Mouse (Mus musculus) kidney, adult 18-20 months (tissue): Measurements from ENCODE around the gene Sgms2.

ENCODE experiments used
- DNase-seq: peaks from one replicate; pipeline ENCODE4 v3.0.0; 2021

Sgms2 gene

GRCm38 (mm10) chr3:131491361-131491925 is at the start of gene Sgms2:
Sgms2 (minus strand) TSS chr3:131491411.
- DNase-seq, result no peak

- DNase-seq, result no peak
These were observed 34.0 kb upstream of the Sgms2 start for GRCm38 (mm10) chr3:131525229-131525628.

- peak; percentile 55 for DNase-seq
These were observed 33.6 kb upstream of the Sgms2 start for GRCm38 (mm10) chr3:131524779-131525178.

- DNase-seq, result no peak
These were observed 33.0 kb upstream of the Sgms2 start for GRCm38 (mm10) chr3:131524210-131524609.

- no peak for DNase-seq
These were observed 32.5 kb upstream of the Sgms2 start for GRCm38 (mm10) chr3:131523749-131524148.

- DNase-seq, result no peak
These were observed 31.0 kb upstream of the Sgms2 start for GRCm38 (mm10) chr3:131522243-131522642.

- DNase-seq, result no peak
These were observed 30.0 kb upstream of the Sgms2 start for GRCm38 (mm10) chr3:131521206-131521605.

GRCm38 (mm10) chr3:131517756-131518155 is 26.5 kb upstream of the Sgms2 start:
- DNase-seq, result no peak

GRCm38 (mm10) chr3:131516332-131516999 is 25.3 kb upstream of the Sgms2 start:
- no peak for DNase-seq

GRCm38 (mm10) chr3:131511616-131512015 is 20.4 kb upstream of the Sgms2 start:
- DNase-seq, result no peak

GRCm38 (mm10) chr3:131508024-131508423 is 16.8 kb upstream of the Sgms2 start:
- DNase-seq, result no peak

GRCm38 (mm10) chr3:131504595-131505223 is 13.5 kb upstream of the Sgms2 start:
- DNase-seq, result no peak

- no peak for DNase-seq
These were observed 10.6 kb upstream of the Sgms2 start for GRCm38 (mm10) chr3:131501677-131502370.

GRCm38 (mm10) chr3:131499651-131500050 is 8.4 kb upstream of the Sgms2 start:
- no peak for DNase-seq

- DNase-seq, result no peak
These were observed 5.4 kb upstream of the Sgms2 start for GRCm38 (mm10) chr3:131496506-131497122.

- DNase-seq, result no peak
These were observed 3.9 kb upstream of the Sgms2 start for GRCm38 (mm10) chr3:131495076-131495475.

- DNase-seq, result no peak
These were observed 2.0 kb upstream of the Sgms2 start for GRCm38 (mm10) chr3:131493194-131493593.

GRCm38 (mm10) chr3:131491980-131492379 is 769 bp upstream of the Sgms2 start:
- no peak for DNase-seq

GRCm38 (mm10) chr3:131490143-131490908 is 885 bp downstream of the Sgms2 start:
- peak; percentile 82 for DNase-seq

- DNase-seq, result peak; percentile 82
These were observed 1.5 kb downstream of the Sgms2 start for GRCm38 (mm10) chr3:131489657-131490142.

- DNase-seq, result peak; percentile 58
These were observed 2.2 kb downstream of the Sgms2 start for GRCm38 (mm10) chr3:131488969-131489368.

GRCm38 (mm10) chr3:131488403-131488802 is 2.8 kb downstream of the Sgms2 start:
- peak; percentile 61 for DNase-seq
